Mouse (Mus musculus) liver, embryonic 14.5 days (tissue): ENCODE results near the gene Aurkb.

Experiments used
- CTCF ChIP-seq: IDR thresholded peaks from 2 replicates; pipeline ENCODE4 v1.5.1; 2016; ENCODE audit warnings: antibody characterized with exemption, low read depth, control low read depth
- EP300 ChIP-seq: IDR thresholded peaks from 2 replicates; pipeline ENCODE4 v1.6.1; 2016; ENCODE audit warnings: antibody characterized with exemption, low read depth

DNA sequence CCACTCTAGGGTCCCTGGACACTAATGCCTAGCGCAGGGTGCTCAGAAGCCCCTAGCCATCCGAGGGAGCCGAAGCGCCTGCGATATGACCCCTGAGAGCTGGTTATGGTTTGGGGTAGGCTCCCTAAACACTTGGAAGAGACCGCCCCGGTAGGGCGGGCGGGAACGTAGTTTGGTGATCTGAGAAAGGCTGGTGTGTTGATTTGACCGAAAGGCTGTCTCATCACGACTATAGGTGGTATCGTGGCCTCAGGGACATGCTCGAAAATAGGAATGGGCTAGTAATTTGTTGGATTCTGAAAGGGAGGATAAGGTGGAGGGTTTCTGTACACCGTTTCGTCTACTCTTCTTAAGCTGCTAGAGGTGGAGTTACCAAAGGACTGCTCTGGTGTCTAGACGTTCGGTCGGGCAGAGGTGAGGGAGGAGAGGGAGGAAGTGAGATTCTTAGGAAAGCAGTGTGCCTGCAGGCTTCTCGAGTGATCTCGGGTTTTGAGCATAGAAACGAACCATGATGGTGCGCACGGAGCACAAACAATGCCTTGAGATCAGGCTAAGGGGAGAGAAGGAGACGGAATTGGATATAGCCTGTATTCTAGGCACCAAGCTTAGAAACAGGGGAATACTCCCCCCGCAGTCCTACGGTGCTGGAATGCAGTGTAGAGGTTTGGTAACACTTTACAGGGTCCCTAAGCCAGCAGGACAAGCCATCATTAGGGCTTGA, 50.2 kb downstream of the Aurkb start:
- TF ChIP-seq CTCF (no peak), EP300 (no peak)
